ENCODE assay signal across 26 mouse cellular contexts in genomic region chr12:77997916-77998315, GRCm38 (mm10).
"Had no signal": no experiment of that assay in that cellular context is flagged by ENCODE, and none has a peak within 500 bp of the region (broad histone marks: within the 10 kb centered on the region; RNA-seq: fewer than 3 reads in every experiment).

No protein-coding gene starts in this region.

- H3K27ac ChIP-seq: heart, adult 2 months; heart, embryonic 13.5 days; heart, embryonic 15.5 days; hindbrain, embryonic 13.5 days; hindbrain, embryonic 15.5 days; hindbrain, postnatal 0 days; kidney, embryonic 15.5 days; kidney, postnatal 0 days; limb, embryonic 13.5 days; limb, embryonic 15.5 days; liver, embryonic 12.5 days; liver, embryonic 14.5 days had no signal

- H3K36me3 ChIP-seq: heart, embryonic 13.5 days; heart, embryonic 15.5 days; hindbrain, embryonic 13.5 days; hindbrain, embryonic 15.5 days; kidney, embryonic 15.5 days; limb, embryonic 13.5 days; limb, embryonic 15.5 days; liver, embryonic 12.5 days had no signal

- H3K9me3 ChIP-seq: heart, embryonic 15.5 days; hindbrain, embryonic 13.5 days; hindbrain, embryonic 15.5 days; kidney, embryonic 15.5 days; limb, embryonic 13.5 days; limb, embryonic 15.5 days; liver, embryonic 12.5 days had no signal

- H3K4me1 ChIP-seq: heart, embryonic 13.5 days; heart, embryonic 15.5 days; hindbrain, embryonic 13.5 days; hindbrain, embryonic 15.5 days; kidney, embryonic 15.5 days; limb, embryonic 13.5 days; limb, embryonic 15.5 days; liver, embryonic 12.5 days had no signal

- ATAC-seq: hindbrain, postnatal 0 days; intestine, embryonic 16.5 days; liver, embryonic 12.5 days had no signal

- H3K27me3 ChIP-seq: heart, embryonic 13.5 days; heart, embryonic 15.5 days; hindbrain, embryonic 13.5 days; hindbrain, embryonic 15.5 days; kidney, embryonic 15.5 days; limb, embryonic 13.5 days; limb, embryonic 15.5 days; liver, embryonic 12.5 days had no signal

- DNase-seq: gastrocnemius, postnatal 14 days; gastrocnemius, postnatal 36 days; heart, adult 2 months; heart, postnatal 14 days; heart, postnatal 36 days; kidney, adult 11 months; kidney, adult 2 months; kidney, adult 9 months; kidney, postnatal 14 days; kidney, postnatal 36 days; layer of hippocampus, adult 9-11 months; layer of hippocampus, postnatal 36 days; left cerebral cortex, postnatal 4 days had no signal

- H3K4me3 ChIP-seq: heart, adult 2 months; heart, embryonic 13.5 days; heart, embryonic 15.5 days; hindbrain, embryonic 13.5 days; hindbrain, embryonic 15.5 days; kidney, embryonic 15.5 days; limb, embryonic 13.5 days; limb, embryonic 15.5 days; liver, embryonic 12.5 days had no signal

- H3K9ac ChIP-seq: heart, embryonic 13.5 days; heart, embryonic 15.5 days; hindbrain, embryonic 13.5 days; hindbrain, embryonic 15.5 days; kidney, embryonic 15.5 days; limb, embryonic 13.5 days; limb, embryonic 15.5 days; liver, embryonic 12.5 days; liver, embryonic 14.5 days had no signal

- H3K4me2 ChIP-seq: heart, embryonic 11.5 days; heart, embryonic 13.5 days; heart, embryonic 15.5 days; hindbrain, embryonic 13.5 days; hindbrain, embryonic 15.5 days; kidney, embryonic 15.5 days; limb, embryonic 13.5 days; limb, embryonic 15.5 days; liver, embryonic 12.5 days had no signal
